Mouse (Mus musculus) hindbrain, embryonic 11.5 days (tissue): ENCODE data around the gene Srsf4. TPM values are rescaled to one million over a fixed set of nuclear protein-coding genes. Genes with fewer than 3 reads are reported as not detected.

Experiments used
- ATAC-seq: fragments of 200-750 bp; cut with Nextera tagmentation; 2 replicates; pipeline ENCODE4 v1.8.0; 2017; ENCODE audit warnings: mild to moderate bottlenecking, moderate TSS enrichment, moderate library complexity; ENCODE audit not compliant: low FRiP score
- DNase-seq: peaks from one replicate; pipeline ENCODE4 v3.0.0-alpha.2; 2015; ENCODE audit warnings: low spot score
- H3K27ac ChIP-seq: fragments of 300-500 bp; sonication (generic); 2 replicates; pipeline ENCODE4 v1.5.1; 2014; ENCODE audit warnings: mild to moderate bottlenecking, low read depth, low read length
- H3K27me3 ChIP-seq: fragments of 300-500 bp; sonication (generic); 2 replicates; pipeline ENCODE4 v1.6.1; 2014; ENCODE audit warnings: mild to moderate bottlenecking, low read length, moderate library complexity, mixed read lengths; ENCODE audit not compliant: control insufficient read depth, insufficient read depth
- H3K36me3 ChIP-seq: fragments of 300-500 bp; sonication (generic); 2 replicates; pipeline ENCODE4 v1.6.1; 2014; ENCODE audit warnings: mild to moderate bottlenecking, low read length, moderate library complexity, mixed read lengths; ENCODE audit not compliant: control insufficient read depth, insufficient read depth
- H3K4me1 ChIP-seq: fragments of 300-500 bp; sonication (generic); replicated peaks from 2 replicates; pipeline ENCODE4 v1.6.1; 2014; ENCODE audit warnings: low read length, mixed read lengths; ENCODE audit not compliant: control insufficient read depth, insufficient read depth
- H3K4me2 ChIP-seq: fragments of 300-500 bp; sonication (generic); replicated peaks from 2 replicates; pipeline ENCODE4 v1.6.1; 2014; ENCODE audit warnings: mild to moderate bottlenecking, low read depth, low read length
- H3K4me3 ChIP-seq: fragments of 300-500 bp; sonication (generic); 2 replicates; pipeline ENCODE4 v1.5.1; 2014; ENCODE audit warnings: low read depth, low read length
- H3K9ac ChIP-seq: fragments of 300-500 bp; sonication (generic); 2 replicates; pipeline ENCODE4 v1.6.1; 2014; ENCODE audit warnings: low read depth, low read length
- H3K9me3 ChIP-seq: fragments of 300-500 bp; sonication (generic); 2 replicates; pipeline ENCODE4 v1.6.1; 2016; ENCODE audit warnings: low read length; ENCODE audit not compliant: control insufficient read depth
- WGBS: fragments of 180-500 bp; shearing (Covaris S2); extraction: QIAGEN DNeasy Blood & Tissue Kit; methylation state at CpG from one replicate; pipeline ENCODE4 v1.1.7; 2014; 5-methylcytosine and 5-hydroxymethylcytosine counted together
- polyA plus RNA-seq: library from polyadenylated mRNA; unstranded; fragments of >200 nt; fragmentation: Nextera tagmentation; extraction: Ambion mirVana; gene quantifications from 2 replicates; pipeline ENCODE4 v1.2.1, GENCODE M21; 2014

The Srsf4 gene
- polyA plus RNA-seq, 1 experiment from 2014 or later = 128 TPM

- WGBS = 49% methylated on average over 15 of the region's 15 CpGs
- no peak overlapping the region for H3K9ac ChIP-seq
- H3K36me3 ChIP-seq = 0 out of 2 replicates have a peak, but pooled peaks cover 2% of the 10 kb centered on the region
- H3K27me3 ChIP-seq = no peaks in the 10 kb centered on the region
- H3K4me3 ChIP-seq = no peak overlapping the region
- no peak for ATAC-seq
- H3K27ac ChIP-seq = no peak overlapping the region
- H3K4me2 ChIP-seq = no peak overlapping the region
- no peaks in the 10 kb centered on the region for H3K9me3 ChIP-seq
- no peaks in the 10 kb centered on the region for H3K4me1 ChIP-seq
- peak; percentile 86 for DNase-seq
Observed at GRCm38 (mm10) chr4:131860492-131861340, 12.7 kb upstream of the Srsf4 start.

GRCm38 (mm10) chr4:131861341-131861739, 12.1 kb upstream of the Srsf4 start:
- ATAC-seq = no peak
- H3K36me3 ChIP-seq = 0 out of 2 replicates have a peak, but pooled peaks cover 2% of the 10 kb centered on the region
- WGBS = 84% methylated on average over 4 of the region's 4 CpGs

GRCm38 (mm10) chr4:131872672-131873292, 635 bp upstream of the Srsf4 start:
- Histone ChIP-seq H3K4me2 (peak overlapping the region; percentile 58), H3K4me1 (no peaks in the 10 kb centered on the region; the same call in 1 of the 2 replicates), H3K9ac (peak overlapping the region; percentile 85), H3K27ac (peak overlapping the region; percentile 100; the same call in 1 of the 2 replicates), H3K27me3 (no peaks in the 10 kb centered on the region), H3K4me3 (peak overlapping the region; percentile 99), H3K9me3 (no peaks in the 10 kb centered on the region), H3K36me3 (no peaks in the 10 kb centered on the region)
- WGBS = 15% methylated on average over 11 of the region's 11 CpGs
- peak; percentile 42 for ATAC-seq
- peak; percentile 27 for DNase-seq

More at GRCm38 (mm10) chr4:131861341-131861739, 12.1 kb upstream of the Srsf4 start:
- H3K9ac ChIP-seq = no peak overlapping the region
- no peak overlapping the region for H3K4me3 ChIP-seq
- H3K27ac ChIP-seq = no peak overlapping the region
- H3K9me3 ChIP-seq = no peaks in the 10 kb centered on the region
- no peaks in the 10 kb centered on the region for H3K4me1 ChIP-seq
- DNase-seq = no peak
- no peaks in the 10 kb centered on the region for H3K27me3 ChIP-seq
- H3K4me2 ChIP-seq = no peak overlapping the region

GRCm38 (mm10) chr4:131874169-131874536, 736 bp downstream of the Srsf4 start:
- under 1% methylated on average over 20 of the region's 20 CpGs for WGBS
- H3K4me3 ChIP-seq = peak overlapping the region; percentile 99
- H3K9me3 ChIP-seq = no peaks in the 10 kb centered on the region
- peak overlapping the region; percentile 100 for H3K27ac ChIP-seq
- 0 out of 2 replicates have a peak, but pooled peaks have one; percentile 22 for ATAC-seq
- H3K4me2 ChIP-seq = peak overlapping the region; percentile 88
- H3K27me3 ChIP-seq = no peaks in the 10 kb centered on the region
- peaks cover 2% of the 10 kb centered on the region; the same call in 1 of the 2 replicates for H3K4me1 ChIP-seq
- H3K36me3 ChIP-seq = no peaks in the 10 kb centered on the region
- peak overlapping the region; percentile 100 for H3K9ac ChIP-seq
- no peak for DNase-seq

GRCm38 (mm10) chr4:131874567-131874966, 1.1 kb downstream of the Srsf4 start:
- Histone ChIP-seq H3K9me3 (no peaks in the 10 kb centered on the region), H3K36me3 (no peaks in the 10 kb centered on the region), H3K27me3 (no peaks in the 10 kb centered on the region), H3K27ac (peak overlapping the region; percentile 100; the same call in 1 of the 2 replicates), H3K4me3 (peak overlapping the region; percentile 99), H3K4me2 (peak overlapping the region; percentile 88), H3K9ac (peak overlapping the region; percentile 100), H3K4me1 (peaks cover 4% of the 10 kb centered on the region; the same call in 1 of the 2 replicates)
- no peak for ATAC-seq
- DNase-seq = no peak
- 5% methylated on average over 11 of the region's 11 CpGs for WGBS

GRCm38 (mm10) chr4:131875242-131875641, 1.8 kb downstream of the Srsf4 start:
- Histone ChIP-seq H3K4me3 (peak overlapping the region; percentile 99), H3K36me3 (no peaks in the 10 kb centered on the region), H3K27me3 (no peaks in the 10 kb centered on the region), H3K27ac (no peak overlapping the region), H3K4me2 (peak overlapping the region; percentile 88), H3K4me1 (peaks cover 4% of the 10 kb centered on the region; the same call in 1 of the 2 replicates), H3K9ac (peak overlapping the region; percentile 15; the same call in 1 of the 2 replicates), H3K9me3 (no peaks in the 10 kb centered on the region)
- no peak for ATAC-seq
- DNase-seq = no peak
- 51% methylated on average over 3 of the region's 3 CpGs for WGBS

GRCm38 (mm10) chr4:131876836-131877235, 3.4 kb downstream of the Srsf4 start:
- Histone ChIP-seq H3K4me3 (no peak overlapping the region), H3K9me3 (no peaks in the 10 kb centered on the region), H3K36me3 (no peaks in the 10 kb centered on the region), H3K4me1 (peaks cover 4% of the 10 kb centered on the region; the same call in 1 of the 2 replicates), H3K27ac (no peak overlapping the region), H3K4me2 (no peak overlapping the region), H3K27me3 (no peaks in the 10 kb centered on the region), H3K9ac (0 out of 2 replicates have a peak overlapping the region, but pooled peaks have one; percentile 23)
- ATAC-seq (no peak), DNase-seq (no peak)
- 83% methylated on average over 2 of the region's 2 CpGs for WGBS

GRCm38 (mm10) chr4:131879692-131880091, 6.3 kb downstream of the Srsf4 start:
- ATAC-seq = no peak
- Histone ChIP-seq H3K4me2 (no peak overlapping the region), H3K4me1 (peaks cover 4% of the 10 kb centered on the region; the same call in 1 of the 2 replicates), H3K9me3 (no peaks in the 10 kb centered on the region), H3K36me3 (no peaks in the 10 kb centered on the region), H3K9ac (no peak overlapping the region), H3K27ac (no peak overlapping the region), H3K4me3 (no peak overlapping the region), H3K27me3 (no peaks in the 10 kb centered on the region)
- no peak for DNase-seq
- WGBS = 87% methylated on average over 1 of the region's 1 CpGs
